Mouse (Mus musculus) left cerebral cortex, adult 18-20 months (tissue): ENCODE data around the gene Gm21976. TPM values are rescaled to one million over a fixed set of nuclear protein-coding genes. Genes with fewer than 3 reads are reported as not detected.

Experiments
- DNase-seq, 2 experiments: peaks; one replicate each; pipeline ENCODE4 v3.0.0; 2021 to 2022; ENCODE audit warnings: low spot score in 2 of 2, mixed read lengths in 1 of 2
- long read RNA-seq, 2 experiments: library from polyadenylated mRNA; stranded (forward); transcript quantifications; one replicate each; pipeline ENCODE4 v2.0.0; 2021
- total RNA-seq, 2 experiments: library from RNA; stranded (reverse); gene quantifications; 2 replicates each; pipeline ENCODE4 v1.2.3; 2021

Gm21976 gene
- not detected for total RNA-seq
- long read RNA-seq, experiment 1: 0 reads
- long read RNA-seq, experiment 2: 0 reads

DNA sequence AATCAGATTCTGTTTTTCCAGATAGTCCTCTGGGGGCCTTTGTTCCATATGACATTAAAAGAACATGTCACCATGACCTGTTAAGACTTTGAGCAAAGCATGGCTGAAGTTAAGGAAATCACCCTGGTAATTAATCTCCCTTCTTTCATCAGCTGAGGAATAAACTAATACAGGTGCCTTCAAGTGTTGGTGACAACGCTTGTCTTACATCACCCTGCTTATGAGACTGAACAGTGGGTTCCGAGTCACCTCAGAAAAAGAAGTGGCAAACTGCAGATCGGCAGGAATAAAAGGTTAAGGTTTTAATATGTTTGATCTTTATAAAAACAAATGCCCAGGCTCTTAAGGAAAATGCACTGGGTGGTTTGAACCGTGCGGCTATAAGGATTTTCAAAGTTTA is at the start of gene Gm21976:
Gene Gm21976 (plus strand): TSS at position 202 of the 400 bp plus-strand sequence.
- no peak for DNase-seq

DNA sequence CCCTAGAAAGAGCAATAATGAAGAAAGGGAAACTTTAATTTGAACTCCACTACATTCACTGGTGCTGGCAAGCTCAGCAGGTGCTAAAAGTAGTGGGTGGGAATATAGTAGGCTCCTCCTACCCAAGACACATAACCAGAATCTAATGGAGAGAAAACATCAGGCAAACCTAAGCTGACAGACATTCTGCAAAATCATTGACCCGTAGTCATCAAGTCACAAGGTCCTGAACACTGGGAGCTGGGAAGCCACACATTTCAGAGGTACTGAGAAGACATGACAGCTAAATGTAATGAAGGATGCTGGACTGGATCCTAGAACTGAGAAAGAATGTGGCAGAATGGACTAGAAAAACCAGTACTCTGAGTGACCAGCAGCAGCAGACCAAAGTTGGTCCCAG is 49.2 kb upstream of the Gm21976 start:
- no peak for DNase-seq

DNA sequence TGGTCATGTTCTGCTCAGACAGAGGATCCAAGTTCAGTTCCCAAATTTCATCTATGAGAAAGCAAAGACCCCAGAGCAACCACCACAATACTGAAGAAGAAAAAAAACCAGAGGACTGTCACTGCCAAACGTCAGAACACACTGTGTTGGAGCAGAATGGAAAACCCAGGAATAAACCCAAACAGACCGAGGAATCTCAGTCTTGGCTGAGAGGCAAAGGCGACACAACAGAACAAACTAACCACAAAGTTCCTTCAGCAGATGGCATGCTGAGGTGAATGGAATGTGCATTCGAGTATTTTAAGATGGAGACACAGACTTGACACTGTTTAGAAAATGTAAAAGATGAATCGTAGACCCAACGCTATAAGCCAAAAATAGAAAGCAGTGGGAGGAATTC is 44.2 kb upstream of the Gm21976 start:
- no peak for DNase-seq

DNA sequence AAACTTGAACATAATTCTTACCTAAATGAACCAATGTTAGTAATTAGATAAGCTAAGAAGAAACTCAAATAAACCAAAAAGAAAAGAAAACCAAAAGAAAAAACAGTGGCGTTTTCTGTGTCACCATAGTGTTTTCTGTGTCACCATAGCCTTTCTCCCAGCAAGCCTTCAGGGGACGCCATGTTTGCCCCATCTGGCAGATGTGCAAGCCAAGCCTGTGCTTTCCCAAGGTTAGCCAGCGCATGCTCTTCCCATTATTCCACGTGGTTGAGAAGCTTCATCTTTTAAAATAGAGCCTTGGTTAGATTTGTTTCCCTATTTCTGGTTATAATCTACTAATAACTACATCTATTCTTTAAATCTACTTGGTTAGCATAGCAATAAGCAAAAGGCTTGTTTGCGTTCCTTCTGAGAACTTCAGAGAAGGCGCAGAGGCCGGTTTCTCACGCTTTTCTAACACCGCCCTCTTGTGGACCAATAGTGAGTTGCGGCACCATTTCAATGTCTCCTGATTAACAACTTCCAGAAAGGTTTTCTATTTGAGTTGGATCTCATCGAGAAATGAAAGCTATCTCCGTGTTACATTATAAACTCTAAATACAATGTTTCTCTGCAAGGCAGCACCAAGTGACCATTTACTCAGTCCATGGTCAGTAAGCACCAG is 39.6 kb upstream of the Gm21976 start:
- peak; percentile 73 to 87 for DNase-seq

DNA sequence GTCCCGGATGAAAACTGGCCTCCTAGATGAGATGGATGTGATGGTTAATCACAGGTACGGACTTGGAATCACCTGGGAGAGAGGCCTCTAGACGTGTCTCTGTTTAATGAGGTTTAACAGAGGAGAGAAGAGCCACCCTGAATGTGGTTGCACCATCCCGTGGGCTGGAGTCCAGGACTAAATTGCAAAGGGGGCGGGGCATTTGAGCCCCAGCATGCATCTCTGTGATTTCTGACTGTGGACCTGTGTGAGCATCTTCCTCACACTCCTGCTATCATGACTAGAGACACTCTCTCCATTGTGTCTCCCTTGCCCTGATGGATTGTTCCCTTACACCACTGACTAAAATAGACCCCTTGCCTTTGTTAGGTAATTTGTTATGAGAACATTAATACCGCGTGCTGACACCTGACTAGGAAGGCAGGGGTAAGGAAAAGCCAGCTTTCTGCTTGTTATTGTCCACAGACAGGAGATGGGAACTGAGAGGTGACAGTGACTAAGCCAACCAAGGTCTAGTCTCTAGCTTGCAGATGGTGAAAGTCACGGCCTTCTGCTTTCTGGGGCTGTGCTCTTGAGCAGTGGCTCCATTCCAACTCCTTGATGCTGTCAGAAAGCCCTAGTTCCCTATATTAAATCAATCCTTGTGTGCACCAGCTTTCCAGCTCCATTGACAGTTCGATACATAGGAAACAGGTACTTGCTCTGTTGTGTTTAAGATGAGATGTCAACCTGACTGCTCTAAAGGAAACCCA is 38.0 kb upstream of the Gm21976 start:
- DNase-seq: no peak

DNA sequence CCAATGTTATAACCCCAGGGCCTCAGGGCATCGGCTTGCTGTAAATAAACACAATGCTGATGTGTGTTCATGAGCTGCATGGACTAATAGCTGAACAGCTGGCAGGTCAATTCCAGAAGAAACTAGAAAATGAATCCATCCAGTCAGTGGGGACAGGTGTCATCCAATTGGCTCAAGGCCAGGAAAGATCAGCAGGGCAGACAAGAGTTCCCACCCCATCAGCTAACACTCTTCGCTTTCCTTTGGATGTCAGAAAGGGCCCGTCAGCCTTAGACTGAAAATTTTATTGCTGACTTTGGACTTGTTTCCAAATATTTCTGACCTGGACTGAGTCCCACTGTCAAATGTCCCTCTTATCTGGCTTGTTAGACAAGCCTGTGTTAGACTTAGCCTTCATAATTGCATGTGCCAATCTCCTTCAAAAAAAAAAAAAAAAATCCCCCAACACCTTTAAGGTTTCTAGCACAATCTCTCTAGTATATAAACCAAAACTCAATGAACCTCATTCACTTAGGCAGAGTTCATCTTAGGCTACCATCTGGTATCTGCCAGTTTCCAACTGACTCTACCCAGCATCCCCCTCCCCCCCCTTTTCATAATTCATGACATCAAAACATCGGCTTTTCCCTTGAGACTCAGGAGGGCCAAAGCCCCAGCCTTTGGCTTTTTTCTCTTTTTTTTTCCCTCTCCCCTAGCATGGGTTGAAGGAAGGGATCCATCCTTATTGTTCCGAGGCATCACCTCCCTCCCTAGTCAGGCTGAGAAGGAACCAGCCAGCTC is 34.9 kb upstream of the Gm21976 start:
- DNase-seq: no peak

DNA sequence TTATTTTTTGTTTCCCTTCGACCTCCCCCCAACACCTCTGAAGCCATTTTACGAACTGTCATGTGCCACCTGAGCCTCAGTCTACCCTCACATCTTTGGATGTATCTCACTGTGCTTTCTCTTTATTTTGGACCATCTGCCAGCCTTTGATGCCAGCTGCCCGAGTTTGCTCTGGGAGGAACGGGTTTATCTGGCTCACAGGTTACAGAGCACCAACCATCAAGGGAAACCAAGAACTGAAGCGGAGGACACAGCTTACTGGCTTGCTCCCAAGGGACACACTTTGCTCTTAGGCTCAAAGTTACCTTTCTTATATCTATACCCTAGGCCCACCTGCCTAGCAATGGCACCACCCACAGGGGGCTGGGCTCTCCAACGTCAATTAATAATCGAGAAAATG is 34.3 kb upstream of the Gm21976 start:
- DNase-seq: no peak

DNA sequence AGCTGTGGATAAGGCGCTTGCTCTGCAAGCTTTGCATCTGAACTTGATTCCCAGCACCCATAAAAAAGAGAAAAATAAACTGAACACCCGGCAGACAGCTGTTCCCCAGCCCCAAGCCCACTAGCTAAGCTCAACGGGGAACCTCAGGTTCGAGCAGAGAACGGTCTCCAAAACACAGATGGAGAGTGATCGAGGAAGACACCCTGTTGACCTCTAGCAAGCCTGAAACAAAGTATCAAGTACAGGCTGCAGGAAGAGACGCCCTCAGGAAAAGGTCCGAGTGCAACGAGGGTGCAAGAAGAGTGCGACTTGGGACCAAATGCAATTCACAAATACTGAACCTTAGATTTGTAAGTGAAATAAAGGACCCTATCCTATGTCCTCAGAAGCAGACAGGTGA is 30.1 kb upstream of the Gm21976 start:
- no peak for DNase-seq

DNA sequence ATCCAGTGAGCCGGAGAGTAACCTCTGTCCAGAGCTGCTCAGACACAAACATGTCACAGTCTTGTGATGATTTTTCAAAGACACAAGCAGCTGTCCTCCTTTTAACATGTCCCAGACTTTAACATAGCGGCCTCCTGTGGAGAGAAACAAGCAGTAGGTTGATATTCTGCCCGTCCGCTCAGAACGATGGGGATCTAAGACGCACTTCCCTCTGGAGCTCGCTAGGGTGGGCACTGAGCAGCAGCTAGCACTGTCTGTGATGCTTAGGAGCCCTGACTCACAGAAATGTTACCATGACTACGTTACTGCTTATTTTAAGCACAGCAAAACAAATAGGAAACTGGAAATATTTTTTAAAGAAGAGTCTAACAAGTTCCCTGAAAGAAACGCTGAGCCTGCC is 24.8 kb upstream of the Gm21976 start:
- peak; percentile 44 to 78 for DNase-seq

DNA sequence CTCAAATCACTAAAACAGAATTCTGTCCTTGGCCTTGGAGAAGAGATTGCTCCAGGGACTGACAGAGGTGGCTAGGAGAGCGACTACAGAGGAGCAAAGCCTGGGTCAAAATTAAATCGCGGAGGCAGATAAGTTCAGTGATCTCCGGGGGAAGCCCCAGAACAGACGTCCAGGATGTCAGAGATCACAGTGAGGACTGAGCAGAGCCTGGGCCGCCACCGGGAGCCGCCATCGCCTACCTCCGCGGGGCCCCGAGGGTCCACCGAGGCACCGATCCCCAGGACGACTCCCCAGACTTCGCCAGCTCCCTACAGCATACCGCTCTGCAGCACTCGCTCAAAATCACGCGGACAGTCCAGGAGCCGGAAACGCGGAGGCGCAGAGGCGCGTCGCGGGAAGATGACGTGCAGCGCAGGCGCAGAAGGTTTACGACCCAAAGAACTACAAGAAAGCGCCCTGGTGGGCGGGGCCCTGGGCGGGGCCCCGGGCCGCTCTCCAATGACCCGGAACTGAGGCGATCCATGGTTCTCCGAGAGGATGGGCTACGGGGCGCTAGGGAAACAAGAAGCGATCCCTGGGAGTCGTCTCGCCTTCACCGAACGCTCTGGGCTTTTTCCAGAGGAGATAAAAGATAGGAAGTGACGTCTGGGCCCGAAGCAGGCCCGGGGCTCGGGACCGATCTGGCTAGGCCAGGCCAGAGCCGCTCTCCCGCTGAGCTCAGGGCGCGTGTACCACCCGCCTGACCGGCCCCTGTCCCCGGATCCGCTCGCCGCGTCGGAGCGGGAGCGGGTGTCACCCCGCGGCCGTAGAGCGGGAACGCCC is 16.8 kb upstream of the Gm21976 start, which contains the start of the genes Utp15 and Ankra2:
Gene Utp15 (minus strand): TSS at position 406 of the 822 bp plus-strand sequence.
Gene Ankra2 (plus strand): TSS at position 439 of the 822 bp plus-strand sequence.
- peak; percentile 97 to 98 for DNase-seq

DNA sequence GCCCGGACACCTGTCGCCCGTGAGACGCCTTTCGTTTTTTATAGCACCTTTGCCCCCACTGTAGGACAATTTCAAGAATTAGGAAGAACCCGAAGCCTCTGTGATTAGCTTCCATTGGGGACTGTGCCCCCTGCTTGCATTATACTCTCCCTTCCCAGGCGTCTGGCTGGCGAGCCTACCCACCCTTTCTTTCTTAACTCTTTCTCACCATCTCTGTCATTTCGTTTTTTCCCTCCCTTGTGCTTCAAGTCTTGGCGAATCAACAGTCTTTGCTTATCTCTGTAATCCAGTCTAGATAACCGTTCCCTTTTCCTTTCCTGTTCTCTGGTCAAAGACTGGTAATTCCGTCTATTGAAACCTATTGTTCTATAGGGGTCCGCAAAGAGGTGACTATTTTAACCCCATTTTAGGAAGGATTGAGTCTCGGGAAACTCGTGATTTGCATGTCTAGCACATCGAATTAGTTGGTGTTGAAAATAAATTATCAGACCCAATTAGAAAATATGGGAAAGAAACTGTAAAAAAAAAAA is 16.2 kb upstream of the Gm21976 start:
- DNase-seq: no peak

DNA sequence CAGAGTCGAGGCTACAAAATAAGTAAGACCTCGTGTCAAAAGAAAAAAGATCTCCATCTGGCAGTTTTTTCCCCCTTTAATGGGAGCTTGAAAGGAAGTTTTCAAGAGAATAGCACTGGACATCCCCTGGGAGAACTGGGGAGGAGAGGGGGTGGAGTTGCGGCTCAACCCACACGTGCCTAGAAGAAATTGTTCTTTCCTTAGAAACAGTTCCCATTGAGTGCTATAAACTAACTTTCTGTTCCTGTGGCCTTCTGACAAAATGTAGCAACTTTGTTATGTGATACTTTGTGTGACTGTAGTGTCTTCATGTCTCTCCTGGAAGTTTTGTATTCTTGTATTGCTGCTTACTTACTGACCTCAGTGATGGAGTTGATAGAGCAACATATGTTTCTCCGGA is 15.6 kb upstream of the Gm21976 start:
- no peak for DNase-seq

DNA sequence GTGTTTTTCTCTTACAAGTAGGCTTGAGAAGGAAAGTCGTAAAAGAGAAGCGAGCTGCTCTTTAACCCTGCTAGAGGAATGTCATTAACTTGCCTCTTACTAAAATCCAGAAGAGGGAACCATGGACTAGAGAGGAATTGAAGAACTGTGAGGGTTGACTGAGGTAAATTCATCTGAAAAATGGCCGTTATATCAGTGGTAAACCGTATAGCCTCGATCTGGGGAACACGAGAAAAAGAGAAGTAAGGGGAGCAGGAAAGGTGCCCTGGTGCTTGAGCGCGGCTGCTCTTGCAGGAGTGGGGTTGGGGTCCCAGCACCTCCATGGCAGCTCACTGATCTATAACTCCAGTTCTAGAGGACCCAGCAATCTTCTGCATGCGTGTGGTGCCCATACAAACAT is 5.7 kb upstream of the Gm21976 start:
- no peak for DNase-seq

DNA sequence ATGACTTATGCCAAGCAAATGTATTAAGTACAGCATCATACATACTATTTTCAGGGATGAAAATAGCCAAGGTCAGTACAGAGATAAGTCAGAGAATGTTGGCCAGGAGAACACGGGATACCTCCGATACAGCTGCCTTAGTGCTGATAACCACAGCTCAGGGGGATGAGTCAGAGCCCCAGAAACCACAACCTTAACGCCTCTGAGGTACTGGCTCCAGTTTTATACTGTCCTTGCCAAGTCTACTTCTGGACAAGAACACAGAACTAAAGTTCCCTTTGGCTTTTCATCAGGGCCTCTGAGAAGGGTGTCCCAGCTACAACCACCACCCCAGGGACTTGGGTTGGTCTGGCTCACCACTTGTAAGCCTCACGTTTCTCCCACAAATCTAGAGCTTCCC is 4.0 kb upstream of the Gm21976 start:
- DNase-seq: no peak

DNA sequence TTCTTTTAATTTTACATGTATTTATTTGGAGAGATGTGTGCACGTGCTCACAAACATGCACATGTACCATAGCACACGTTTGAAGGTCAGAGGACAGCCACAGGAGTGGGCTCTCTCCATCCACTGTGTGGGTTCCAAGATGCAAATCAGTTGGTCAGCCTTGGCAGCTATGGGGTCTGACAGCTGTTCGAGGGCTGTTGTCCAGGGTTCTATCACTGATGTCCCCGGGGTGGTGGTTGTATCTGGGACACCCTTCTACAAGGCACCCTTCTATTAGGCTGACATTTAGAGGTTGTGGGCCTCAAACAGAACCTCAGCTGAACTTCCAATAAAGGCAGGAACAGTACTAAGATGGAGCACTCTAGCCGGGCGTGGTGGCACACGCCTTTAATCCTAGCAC is 3.4 kb upstream of the Gm21976 start:
- no peak for DNase-seq

DNA sequence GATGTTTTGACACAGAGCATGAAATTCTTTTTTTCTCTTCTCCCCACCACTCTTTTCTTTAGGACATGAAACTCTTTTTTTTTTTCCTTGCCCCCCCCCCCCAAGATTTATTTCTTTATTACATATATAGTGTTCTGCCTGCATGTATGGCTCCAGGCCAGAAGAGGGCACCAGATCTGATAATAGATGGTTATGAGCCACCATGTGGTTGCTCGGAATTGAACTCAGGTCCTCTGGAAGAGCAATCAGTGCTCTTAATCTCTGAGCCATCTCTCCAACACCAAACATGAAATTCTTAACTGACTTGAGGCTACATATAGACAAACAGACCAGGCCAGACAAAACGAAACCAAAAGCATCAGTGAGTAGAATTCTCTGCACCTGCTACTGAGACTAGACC is 2.2 kb upstream of the Gm21976 start:
- no peak for DNase-seq

DNA sequence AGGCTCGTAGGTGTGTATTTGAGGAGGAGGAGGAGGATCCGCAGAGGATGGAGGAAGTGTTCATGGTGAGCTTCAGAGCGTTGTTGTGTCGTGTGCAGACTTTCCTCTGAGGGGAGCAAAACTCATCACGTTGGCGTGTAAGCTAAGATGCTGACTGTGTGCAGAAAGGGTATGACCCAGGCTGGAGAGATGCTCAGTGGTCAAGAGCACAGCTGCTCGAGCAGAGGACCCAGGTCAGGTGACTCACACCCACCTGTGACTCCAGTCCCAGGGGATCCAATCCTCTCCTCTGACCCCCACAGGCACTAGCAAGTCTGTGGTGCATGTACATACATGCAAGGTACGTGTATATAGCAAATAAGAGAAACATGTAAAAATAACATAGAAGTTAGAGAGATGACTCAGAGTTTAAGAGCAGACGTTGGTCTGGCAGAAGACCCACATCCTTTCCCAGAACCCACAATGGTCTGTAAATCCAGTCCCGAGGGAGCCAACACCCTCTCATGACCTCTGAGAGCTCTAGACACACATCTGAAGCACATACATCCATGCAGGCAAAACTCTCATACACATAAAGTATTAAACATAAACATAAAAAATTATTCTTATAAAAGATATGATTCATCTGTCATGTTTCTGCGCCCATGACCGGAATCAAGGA is 1.4 kb downstream of the Gm21976 start:
- no peak for DNase-seq

DNA sequence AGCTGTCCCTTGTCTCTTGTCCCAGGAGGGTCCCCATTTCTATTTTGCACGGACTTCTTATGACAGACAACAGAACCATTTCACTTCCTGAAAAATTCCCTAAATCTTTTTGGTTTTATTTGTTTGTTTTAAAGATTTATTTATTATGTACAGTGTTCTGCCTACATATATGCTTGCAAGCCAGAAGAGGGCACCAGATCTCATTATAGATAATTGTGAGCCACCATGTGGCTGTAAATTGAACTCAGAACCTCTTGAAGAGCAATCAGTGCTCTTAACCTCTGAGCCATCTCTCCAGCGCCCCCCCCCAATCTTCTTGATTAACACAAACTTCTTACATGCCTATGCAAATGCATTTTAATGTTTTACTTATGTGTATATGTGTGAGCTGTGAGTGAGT is 11.0 kb downstream of the Gm21976 start:
- no peak for DNase-seq

DNA sequence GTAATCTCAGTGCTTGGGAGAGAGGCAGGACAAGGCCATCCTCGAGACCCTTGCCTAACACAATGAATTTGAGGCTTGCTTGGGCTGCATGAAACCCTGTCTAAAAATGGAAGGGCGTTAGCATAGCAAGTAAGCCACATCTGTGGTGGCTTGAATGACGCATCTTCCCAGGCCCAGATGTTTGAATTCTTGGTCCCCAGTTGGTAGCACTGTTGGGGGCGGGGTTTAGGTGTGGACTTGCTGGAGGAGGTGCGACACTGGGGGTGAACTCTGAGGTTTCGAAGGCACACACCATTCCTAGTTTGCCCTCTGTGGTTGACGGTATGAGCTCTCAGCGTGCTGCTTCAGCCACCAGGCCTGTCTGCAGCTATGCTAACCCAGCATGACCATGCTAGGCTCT is 12.0 kb downstream of the Gm21976 start:
- no peak for DNase-seq

DNA sequence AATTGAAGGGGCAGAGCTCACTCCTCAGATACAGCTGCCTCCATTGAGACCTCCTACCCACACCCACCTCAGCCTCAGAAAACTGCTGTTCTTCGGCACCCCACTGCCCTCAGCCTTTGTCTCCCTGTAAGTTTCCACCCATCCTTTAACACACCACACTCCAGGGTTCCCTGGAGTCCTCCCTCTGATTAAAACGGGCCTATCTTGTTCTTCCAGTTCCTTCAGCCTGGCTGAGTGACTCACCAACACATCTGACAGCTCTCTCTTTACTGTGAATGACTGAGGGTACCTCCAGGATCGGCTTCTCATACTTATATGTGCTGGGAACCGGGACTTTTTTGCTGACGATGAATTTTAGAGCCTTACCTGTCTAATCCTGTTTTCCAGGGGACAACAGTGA is 16.4 kb downstream of the Gm21976 start:
- DNase-seq: no peak
